Mouse (Mus musculus) liver, adult 2 months (tissue): Measurements from ENCODE around the gene Gm13420.

ENCODE experiments used
- CTCF ChIP-seq: fragments of 200-500 bp; IDR thresholded peaks from 2 replicates; pipeline ENCODE4 v1.5.1; 2011; ENCODE audit warnings: low read depth, low read length, control low read depth
- POLR2A ChIP-seq: fragments of 200-500 bp; IDR thresholded peaks from 2 replicates; pipeline ENCODE4 v1.6.1; 2011; ENCODE audit warnings: low read length, control low read depth; ENCODE audit not compliant: insufficient read depth; ENCODE audit errors: extremely low read depth

DNA sequence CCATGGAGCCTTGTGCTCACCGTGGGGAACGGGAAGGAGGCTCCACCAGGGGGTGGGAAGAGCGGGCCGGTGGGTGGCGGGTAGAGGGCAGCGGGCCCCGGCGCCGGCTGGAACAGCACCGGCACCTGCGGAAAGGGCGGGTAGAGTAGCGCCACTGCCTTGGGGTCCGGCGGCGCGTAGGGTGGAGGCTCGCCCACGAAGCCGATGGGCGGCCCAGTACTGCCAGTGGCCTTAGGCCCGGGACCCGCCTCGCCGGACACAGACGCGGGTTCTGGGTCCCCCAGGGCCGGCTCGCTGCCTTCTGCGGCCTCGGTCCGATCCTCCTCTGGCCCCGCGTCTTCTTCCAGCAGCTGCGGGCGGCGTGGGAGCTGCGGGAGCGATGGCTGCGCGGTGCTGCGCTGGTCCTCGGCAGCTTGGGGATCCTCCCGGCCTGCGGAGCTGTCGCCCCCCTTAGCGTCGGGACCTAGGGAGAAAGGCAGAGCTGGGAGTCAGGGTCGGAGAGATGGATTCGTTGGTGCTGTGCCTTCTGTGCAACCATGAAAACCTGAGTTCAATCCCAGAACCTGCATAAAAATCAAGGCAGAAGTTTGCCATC lies 4.2 kb downstream of the Gm13420 start:
- TF ChIP-seq CTCF (no peak), POLR2A (no peak)
